Mouse (Mus musculus) liver, postnatal 0 days (tissue): ENCODE results near the gene Xylt1. TPM values are rescaled to one million over a fixed set of nuclear protein-coding genes. Genes with fewer than 3 reads are reported as not detected.

Source experiments
- ATAC-seq: fragments of 200-750 bp; cut with Nextera tagmentation; 2 replicates; pipeline ENCODE4 v1.8.0; 2017; ENCODE audit warnings: mild to moderate bottlenecking, moderate library complexity
- DNase-seq: peaks from one replicate; pipeline ENCODE4 v3.0.0-alpha.2; 2016
- H3K27ac ChIP-seq: fragments of 300-500 bp; sonication (generic); 2 replicates; pipeline ENCODE4 v1.5.1; 2014; ENCODE audit warnings: antibody characterized with exemption, moderate library complexity, mild to moderate bottlenecking, low read depth
- H3K27me3 ChIP-seq: fragments of 300-500 bp; sonication (generic); 2 replicates; pipeline ENCODE4 v1.6.1; 2014; ENCODE audit warnings: low read length, control low read depth, mixed read lengths; ENCODE audit not compliant: insufficient read depth
- H3K36me3 ChIP-seq: fragments of 300-500 bp; sonication (generic); replicated peaks from 2 replicates; pipeline ENCODE4 v1.6.1; 2014; ENCODE audit warnings: mild to moderate bottlenecking, control low read depth, low read length, moderate library complexity, mixed read lengths; ENCODE audit not compliant: insufficient read depth
- H3K4me1 ChIP-seq: fragments of 300-500 bp; sonication (generic); 2 replicates; pipeline ENCODE4 v1.6.1; 2014; ENCODE audit warnings: antibody characterized with exemption, mild to moderate bottlenecking, control low read depth; ENCODE audit not compliant: insufficient read depth
- H3K4me2 ChIP-seq: fragments of 300-500 bp; sonication (generic); 2 replicates; pipeline ENCODE4 v1.6.1; 2014; ENCODE audit warnings: low read depth, mild to moderate bottlenecking, low read length, moderate library complexity, mixed read lengths
- H3K4me3 ChIP-seq: fragments of 300-500 bp; sonication (generic); 2 replicates; pipeline ENCODE4 v1.5.1; 2014; ENCODE audit warnings: low read depth, low read length
- H3K9ac ChIP-seq: fragments of 300-500 bp; sonication (generic); replicated peaks from 2 replicates; pipeline ENCODE4 v1.6.1; 2014; ENCODE audit warnings: mild to moderate bottlenecking, moderate library complexity
- H3K9me3 ChIP-seq: fragments of 300-500 bp; sonication (generic); 2 replicates; pipeline ENCODE4 v1.6.1; 2016; ENCODE audit warnings: mild to moderate bottlenecking, control low read depth, low read length, mixed read lengths
- CTCF ChIP-seq: sonication (generic); IDR thresholded peaks from 2 replicates; pipeline ENCODE4 v1.5.1; 2016; ENCODE audit warnings: antibody characterized with exemption, low read depth
- EP300 ChIP-seq: IDR thresholded peaks from 2 replicates; pipeline ENCODE4 v1.6.1; 2016; ENCODE audit warnings: antibody characterized with exemption, low read depth, mild to moderate bottlenecking
- whole genome bisulfite sequencing: fragments of 180-500 bp; shearing (Covaris S2); extraction: QIAGEN DNeasy Blood & Tissue Kit; methylation state at CpG from one replicate; pipeline ENCODE4 v1.1.7; 2014; ENCODE audit not compliant: insufficient replicate concordance; 5-methylcytosine and 5-hydroxymethylcytosine counted together
- polyA plus RNA-seq: library from polyadenylated mRNA; unstranded; fragments of >200 nt; fragmentation: Nextera tagmentation; extraction: Ambion mirVana; gene quantifications from 2 replicates; pipeline ENCODE4 v1.2.1, GENCODE M21; 2015

The Xylt1 gene
- polyA plus RNA-seq, 1 experiment from 2014 or later: 0.31 TPM

DNA sequence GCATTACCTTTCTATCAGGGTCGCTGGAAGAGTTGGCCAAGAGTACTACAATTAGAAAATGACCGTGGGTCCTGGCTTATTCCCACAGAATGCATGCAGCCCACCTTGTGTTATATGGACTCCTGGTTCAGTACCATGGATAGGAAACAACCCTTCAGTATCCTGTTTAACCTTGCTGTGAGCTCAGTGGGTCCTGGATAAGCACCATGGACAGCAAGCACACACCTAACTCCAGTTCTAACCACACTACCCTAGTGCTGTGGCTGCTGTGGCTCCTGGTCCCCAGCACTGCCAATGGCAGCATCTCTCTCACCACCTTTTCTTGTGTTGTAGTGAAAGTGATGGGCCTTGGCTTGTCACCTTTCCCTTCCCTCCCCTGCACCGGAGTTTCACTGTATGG lies 255.9 kb downstream of the Xylt1 start:
- Histone ChIP-seq H3K9ac (no peak overlapping the region), H3K4me1 (no peaks in the 10 kb centered on the region), H3K4me2 (no peak overlapping the region), H3K36me3 (no peaks in the 10 kb centered on the region), H3K27ac (no peak overlapping the region), H3K27me3 (no peaks in the 10 kb centered on the region), H3K4me3 (no peak overlapping the region), H3K9me3 (no peaks in the 10 kb centered on the region)
- DNase-seq (no peak), ATAC-seq (no peak)
- WGBS: 72% methylated on average over 3 of the region's 3 CpGs
- TF ChIP-seq CTCF: no peak
- no peak for TF ChIP-seq EP300

DNA sequence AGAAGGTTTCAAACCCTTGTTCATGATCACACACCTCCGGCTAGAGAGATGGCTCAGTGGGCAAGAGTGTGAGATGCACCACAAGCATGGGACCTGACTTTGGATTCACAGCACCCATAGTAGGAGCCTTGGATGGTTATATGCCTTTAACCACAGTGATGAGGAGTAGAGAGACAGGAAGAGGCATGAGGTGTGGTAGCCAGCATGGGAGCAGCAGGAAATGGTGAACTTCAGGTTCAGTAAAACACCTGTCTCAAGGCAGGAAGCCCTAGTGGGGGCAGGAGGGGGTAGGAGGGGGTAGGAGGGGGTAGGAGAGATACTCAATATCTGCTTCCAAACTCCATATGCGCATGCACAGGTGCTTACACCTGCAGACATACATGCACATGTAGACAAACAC lies 257.2 kb downstream of the Xylt1 start:
- TF ChIP-seq CTCF (no peak), EP300 (no peak)
- no peaks in the 10 kb centered on the region for H3K4me1 ChIP-seq
- H3K9ac ChIP-seq: no peak overlapping the region
- no peaks in the 10 kb centered on the region for H3K9me3 ChIP-seq
- H3K27ac ChIP-seq: no peak overlapping the region
- no peak overlapping the region for H3K4me2 ChIP-seq
- ATAC-seq (no peak), DNase-seq (no peak)
- H3K4me3 ChIP-seq: no peak overlapping the region
- H3K36me3 ChIP-seq: no peaks in the 10 kb centered on the region
- no peaks in the 10 kb centered on the region for H3K27me3 ChIP-seq
- WGBS: 81% methylated on average over 2 of the region's 2 CpGs

DNA sequence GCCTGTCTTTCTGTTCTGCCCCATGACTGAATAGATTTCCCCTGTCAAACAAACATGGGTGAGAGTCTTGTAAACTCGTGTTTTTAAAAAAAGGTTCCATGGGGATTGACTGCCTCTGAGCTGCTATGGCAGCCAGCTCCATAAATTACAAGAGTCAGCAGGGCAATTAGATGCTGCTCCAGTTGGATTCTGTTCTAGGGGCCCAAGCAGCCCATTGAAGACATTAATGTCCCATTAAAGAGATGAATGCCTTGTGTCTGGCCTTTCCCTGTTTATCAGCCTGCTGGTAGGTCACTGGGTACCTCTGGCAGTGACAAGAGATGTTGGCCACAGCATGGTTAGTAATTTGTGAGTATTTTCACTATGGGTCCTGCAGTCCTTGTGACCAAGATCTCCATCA lies 271.9 kb downstream of the Xylt1 start:
- 50% methylated on average over 1 of the region's 1 CpGs for WGBS
- H3K4me1 ChIP-seq: no peaks in the 10 kb centered on the region
- H3K27ac ChIP-seq: no peak overlapping the region
- H3K4me3 ChIP-seq: no peak overlapping the region
- TF ChIP-seq CTCF: no peak
- TF ChIP-seq EP300: no peak
- H3K36me3 ChIP-seq: no peaks in the 10 kb centered on the region
- H3K9me3 ChIP-seq: no peaks in the 10 kb centered on the region
- no peak for DNase-seq
- H3K9ac ChIP-seq: no peak overlapping the region
- ATAC-seq: no peak
- no peaks in the 10 kb centered on the region for H3K27me3 ChIP-seq
- H3K4me2 ChIP-seq: no peak overlapping the region

DNA sequence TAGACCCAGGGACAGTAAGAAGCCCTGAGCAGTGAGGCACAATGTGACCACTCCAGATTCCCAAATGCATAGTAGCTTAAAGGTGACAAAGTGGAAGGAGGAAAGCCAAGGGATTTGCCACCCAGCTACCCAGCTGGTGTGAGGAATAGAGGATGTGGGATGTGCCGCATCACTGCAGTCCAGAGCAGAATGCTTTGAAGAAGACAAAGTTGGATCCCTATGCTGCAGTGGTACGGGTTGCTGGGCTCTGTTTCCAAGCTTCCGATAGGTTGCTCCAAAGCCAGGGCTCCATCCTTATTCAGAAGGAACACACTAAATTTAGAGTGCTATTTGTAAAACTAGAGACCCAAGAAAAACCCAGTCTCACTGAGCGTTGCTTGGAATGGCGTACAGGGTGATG lies 275.0 kb downstream of the Xylt1 start:
- no peaks in the 10 kb centered on the region for H3K27me3 ChIP-seq
- 91% methylated on average over 5 of the region's 5 CpGs for WGBS
- no peak overlapping the region for H3K4me3 ChIP-seq
- no peak for DNase-seq
- H3K36me3 ChIP-seq: no peaks in the 10 kb centered on the region
- H3K27ac ChIP-seq: no peak overlapping the region
- H3K4me2 ChIP-seq: no peak overlapping the region
- TF ChIP-seq CTCF (no peak), EP300 (no peak)
- ATAC-seq: no peak
- no peaks in the 10 kb centered on the region for H3K4me1 ChIP-seq
- H3K9ac ChIP-seq: no peak overlapping the region
- no peaks in the 10 kb centered on the region for H3K9me3 ChIP-seq

DNA sequence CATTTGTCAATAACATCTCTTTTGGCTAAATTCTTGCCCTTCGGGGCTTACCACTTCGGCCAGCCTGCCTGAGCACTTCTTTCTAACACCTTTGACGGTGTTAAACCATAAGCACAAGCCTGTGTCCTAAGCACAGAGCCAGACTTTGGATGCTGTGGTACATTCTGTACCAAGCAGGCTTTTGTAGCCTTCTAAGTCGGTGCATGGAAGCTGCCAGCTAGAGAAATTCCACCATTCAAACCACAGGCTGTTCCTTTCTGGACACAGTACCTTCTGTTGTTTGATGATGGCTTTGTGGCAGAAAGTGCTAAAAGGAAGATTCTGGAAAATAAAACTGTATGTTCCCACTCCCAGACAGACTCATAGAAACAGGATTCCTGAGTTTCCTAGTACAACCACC lies 277.4 kb downstream of the Xylt1 start:
- WGBS: 84% methylated on average over 4 of the region's 4 CpGs
- Histone ChIP-seq H3K9me3 (no peaks in the 10 kb centered on the region), H3K4me1 (no peaks in the 10 kb centered on the region), H3K36me3 (no peaks in the 10 kb centered on the region), H3K27ac (no peak overlapping the region), H3K4me3 (no peak overlapping the region), H3K4me2 (no peak overlapping the region), H3K27me3 (no peaks in the 10 kb centered on the region), H3K9ac (no peak overlapping the region)
- ATAC-seq (no peak), DNase-seq (no peak)
- TF ChIP-seq CTCF (no peak), EP300 (no peak)

DNA sequence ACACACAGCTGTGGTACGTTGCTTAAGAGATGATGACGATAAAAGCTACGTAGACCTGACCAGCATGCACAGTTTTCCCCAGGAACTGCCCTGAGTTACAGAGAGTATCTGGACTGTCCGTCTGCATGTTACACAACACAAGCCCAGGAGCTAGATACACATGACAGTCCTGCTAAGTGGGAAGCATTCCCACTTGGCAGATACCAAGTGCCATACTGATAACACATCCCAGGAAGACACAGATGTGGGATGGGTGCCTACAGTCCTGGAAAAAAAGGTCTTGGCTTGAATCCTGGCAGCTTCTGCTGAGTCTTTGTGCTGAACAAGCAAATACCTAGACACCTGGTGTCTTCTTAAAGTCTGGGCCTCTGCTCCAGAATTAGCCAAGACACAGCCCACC lies 278.0 kb downstream of the Xylt1 start:
- no peak for DNase-seq
- TF ChIP-seq EP300 (no peak), CTCF (no peak)
- no peak overlapping the region for H3K9ac ChIP-seq
- no peaks in the 10 kb centered on the region for H3K27me3 ChIP-seq
- WGBS: 76% methylated on average over 4 of the region's 4 CpGs
- no peak overlapping the region for H3K4me2 ChIP-seq
- no peaks in the 10 kb centered on the region for H3K36me3 ChIP-seq
- H3K4me1 ChIP-seq: no peaks in the 10 kb centered on the region
- no peaks in the 10 kb centered on the region for H3K9me3 ChIP-seq
- no peak for ATAC-seq
- no peak overlapping the region for H3K4me3 ChIP-seq
- no peak overlapping the region for H3K27ac ChIP-seq

DNA sequence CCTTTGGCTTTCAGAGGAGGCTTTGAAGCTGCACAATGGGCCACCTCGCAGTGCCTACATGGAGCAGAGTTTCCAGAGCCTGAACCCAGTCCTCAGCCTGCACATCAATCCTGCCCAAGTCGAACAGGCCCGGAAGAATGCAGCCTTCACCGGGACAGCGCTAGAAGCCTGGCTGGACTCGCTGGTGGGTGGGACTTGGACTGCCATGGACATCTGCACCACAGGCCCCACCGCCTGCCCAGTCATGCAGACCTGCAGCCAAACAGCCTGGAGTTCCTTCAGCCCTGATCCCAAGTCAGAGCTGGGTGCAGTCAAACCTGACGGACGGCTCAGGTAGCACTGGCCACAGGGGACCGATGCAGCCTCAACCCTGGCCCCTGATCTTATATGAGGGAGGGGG lies 286.5 kb downstream of the Xylt1 start:
- Histone ChIP-seq H3K4me3 (no peak overlapping the region), H3K4me2 (no peak overlapping the region), H3K4me1 (no peaks in the 10 kb centered on the region), H3K9me3 (no peaks in the 10 kb centered on the region), H3K27me3 (no peaks in the 10 kb centered on the region), H3K9ac (no peak overlapping the region), H3K27ac (no peak overlapping the region), H3K36me3 (no peaks in the 10 kb centered on the region)
- no peak for ATAC-seq
- TF ChIP-seq CTCF (no peak), EP300 (no peak)
- 90% methylated on average over 10 of the region's 10 CpGs for WGBS
- no peak for DNase-seq
